Mouse (Mus musculus): Measurements from ENCODE around the gene Azi2. TPM values are rescaled to one million over a fixed set of nuclear protein-coding genes. Genes with fewer than 3 reads are reported as not detected.

Gene Azi2
- polyA plus RNA-seq (2015; fragmentation: Nextera tagmentation; extraction: Ambion mirVana): 49.9 and 54.1 TPM in 2 replicates

DNA sequence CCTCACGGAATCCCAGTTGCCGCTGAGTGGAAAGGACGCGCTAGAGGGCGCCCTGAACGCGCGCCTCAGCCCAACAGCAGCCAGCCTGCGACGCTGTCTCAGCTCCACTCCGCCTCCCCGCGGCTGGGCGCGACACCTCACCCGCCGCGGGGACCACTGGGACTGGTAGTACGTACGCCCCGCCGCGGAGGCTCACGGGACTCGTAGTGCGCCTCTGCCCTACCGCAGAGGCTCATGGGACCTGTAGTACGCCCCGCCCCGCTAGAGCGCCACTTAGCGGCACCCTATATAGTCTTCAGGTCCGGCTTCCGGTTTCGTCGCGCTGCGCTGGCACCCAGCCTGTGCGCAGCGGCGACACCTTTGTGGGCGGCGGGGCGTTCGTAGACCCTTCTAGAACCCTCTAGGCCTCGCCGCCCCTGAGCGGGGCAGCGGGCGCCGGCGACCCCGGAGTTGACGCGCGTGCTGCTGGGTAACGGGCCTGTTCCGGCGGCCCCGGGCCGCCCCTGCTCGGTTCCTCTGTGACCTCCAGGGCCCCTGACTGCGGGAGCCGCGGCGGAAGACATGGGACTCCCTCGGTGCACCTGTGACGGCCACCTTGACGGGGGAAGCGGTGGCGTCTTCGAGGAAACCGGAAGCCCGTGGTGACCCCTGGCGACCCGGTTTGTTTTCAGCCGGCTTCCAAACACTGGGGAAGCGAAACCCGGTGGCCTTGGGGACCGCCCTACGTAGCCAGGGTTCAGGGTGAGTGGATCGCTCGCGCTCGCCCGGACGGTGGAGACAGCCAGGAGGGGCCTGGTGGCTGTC lies at the start of gene Azi2:
Azi2 (plus strand) TSS at position 282 of the 804 bp plus-strand sequence.

Small RNAs within 50 kb of the gene (microRNA-seq; reads per million reads assigned to microRNA genes)
- gene Gm22008: 0 reads per million in 2 experiments

Other genes starting within 250 kb of the Azi2 start
- 53.2 and 59.4 TPM in 2 replicates for gene Cmc1, start 109.7 kb downstream of the Azi2 start, polyA plus RNA-seq (2015; fragmentation: Nextera tagmentation; extraction: Ambion mirVana)